Mouse (Mus musculus) E14TG2a.4 (cell line): ENCODE results near the gene Emsy.

Experiments
- H3K27me3 ChIP-seq: 2 replicates; pipeline ENCODE4 v1.6.1; 2014; ENCODE audit warnings: low read length, control low read depth; ENCODE audit not compliant: insufficient read depth
- H3K36me3 ChIP-seq: 2 replicates; pipeline ENCODE4 v1.6.1; 2014; ENCODE audit warnings: low read length, control low read depth; ENCODE audit not compliant: insufficient read depth
- H3K4me1 ChIP-seq: replicated peaks from 2 replicates; pipeline ENCODE4 v1.6.1; 2014; ENCODE audit warnings: low read depth, low read length, control low read depth
- H3K4me3 ChIP-seq: replicated peaks from 2 replicates; pipeline ENCODE4 v1.5.1; 2014; ENCODE audit warnings: mild to moderate bottlenecking, low read length
- H3K9me3 ChIP-seq: 2 replicates; pipeline ENCODE4 v1.6.1; 2014; ENCODE audit warnings: low read length, control low read depth
- CTCF ChIP-seq: conservative IDR thresholded peaks from 2 replicates; pipeline ENCODE4 v1.5.1; 2014; ENCODE audit warnings: low read length
- NANOG ChIP-seq: IDR thresholded peaks from 2 replicates; pipeline ENCODE4 v1.6.1; 2014; ENCODE audit warnings: borderline replicate concordance, low read length, mixed read lengths
- POU5F1 ChIP-seq: IDR thresholded peaks from 2 replicates; pipeline ENCODE4 v1.6.1; 2014; ENCODE audit warnings: low read length, borderline replicate concordance

Emsy gene

DNA sequence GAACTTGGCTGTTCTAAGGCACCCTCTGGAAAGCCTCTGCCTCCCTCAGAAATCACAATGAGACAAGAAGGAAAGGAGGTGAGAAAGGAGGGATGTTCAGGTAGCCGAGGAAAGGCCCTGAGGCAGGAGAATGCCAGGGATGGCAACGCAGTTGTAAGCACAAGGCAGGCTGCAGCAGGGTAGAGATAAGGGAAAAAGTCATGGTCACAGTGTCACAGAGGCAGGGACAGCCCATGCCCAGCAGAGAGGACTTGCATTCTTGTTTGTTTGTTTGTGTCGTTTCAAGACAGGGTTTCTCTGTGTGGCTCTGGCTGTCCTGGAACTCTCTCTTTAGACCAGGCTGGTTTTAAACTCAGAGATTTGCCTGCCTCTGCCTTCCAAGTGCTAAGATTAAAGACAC, 105.5 kb downstream of the Emsy start:
- no peaks in the 10 kb centered on the region for H3K36me3 ChIP-seq
- TF ChIP-seq CTCF (no peak), POU5F1 (no peak), NANOG (no peak)
- no peak overlapping the region for H3K4me3 ChIP-seq
- H3K9me3 ChIP-seq: no peaks in the 10 kb centered on the region
- peaks cover 18% of the 10 kb centered on the region for H3K4me1 ChIP-seq
- H3K27me3 ChIP-seq: peaks cover 3% of the 10 kb centered on the region; the same call in 1 of the 2 replicates

DNA sequence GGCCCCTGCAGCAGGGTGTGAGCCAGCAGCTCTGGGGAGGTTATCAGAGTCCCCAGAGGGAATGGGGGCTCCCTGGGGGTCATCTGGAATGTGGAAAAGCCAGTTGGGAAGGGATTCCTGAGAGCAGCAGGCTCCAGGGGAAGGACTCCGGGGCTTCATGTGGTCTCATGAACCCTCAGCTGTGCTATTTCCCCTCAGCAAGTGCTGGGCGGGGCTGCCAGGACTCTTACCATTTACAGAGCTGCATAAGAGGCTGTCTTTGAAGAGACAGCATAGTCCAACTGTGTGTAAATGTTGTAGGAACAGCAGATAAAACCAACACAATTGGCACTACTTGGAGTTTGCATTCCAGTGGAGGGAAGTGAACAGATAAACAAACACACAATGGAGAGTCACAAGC, 106.0 kb downstream of the Emsy start:
- Histone ChIP-seq H3K27me3 (peaks cover 3% of the 10 kb centered on the region; the same call in 1 of the 2 replicates), H3K36me3 (no peaks in the 10 kb centered on the region), H3K9me3 (no peaks in the 10 kb centered on the region), H3K4me1 (peaks cover 18% of the 10 kb centered on the region), H3K4me3 (no peak overlapping the region)
- TF ChIP-seq CTCF: no peak
- TF ChIP-seq POU5F1: no peak
- TF ChIP-seq NANOG: no peak

DNA sequence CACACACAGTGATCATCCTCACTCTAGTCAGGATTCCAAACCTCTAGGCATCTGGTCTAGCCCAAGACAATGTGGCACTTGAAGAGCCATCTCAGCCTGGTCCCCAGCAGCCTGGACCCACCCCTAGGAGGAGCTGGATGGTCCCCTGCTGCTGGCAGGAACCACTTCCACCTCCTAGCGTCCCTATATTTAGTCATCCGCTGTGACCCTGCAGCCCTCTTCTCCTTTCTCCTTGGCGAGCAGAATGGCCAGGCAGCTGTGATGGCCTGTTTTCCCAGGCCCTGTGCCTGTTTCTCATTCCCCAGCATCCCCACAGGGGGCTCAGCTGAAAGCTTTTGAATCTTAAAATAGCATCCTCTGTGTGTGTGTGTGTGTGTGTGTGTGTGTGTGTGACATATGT, 107.7 kb downstream of the Emsy start:
- Histone ChIP-seq H3K9me3 (no peaks in the 10 kb centered on the region), H3K4me3 (no peak overlapping the region), H3K4me1 (peaks cover 31% of the 10 kb centered on the region), H3K27me3 (peaks cover 3% of the 10 kb centered on the region; the same call in 1 of the 2 replicates), H3K36me3 (no peaks in the 10 kb centered on the region)
- TF ChIP-seq POU5F1: no peak
- no peak for TF ChIP-seq NANOG
- no peak for TF ChIP-seq CTCF

DNA sequence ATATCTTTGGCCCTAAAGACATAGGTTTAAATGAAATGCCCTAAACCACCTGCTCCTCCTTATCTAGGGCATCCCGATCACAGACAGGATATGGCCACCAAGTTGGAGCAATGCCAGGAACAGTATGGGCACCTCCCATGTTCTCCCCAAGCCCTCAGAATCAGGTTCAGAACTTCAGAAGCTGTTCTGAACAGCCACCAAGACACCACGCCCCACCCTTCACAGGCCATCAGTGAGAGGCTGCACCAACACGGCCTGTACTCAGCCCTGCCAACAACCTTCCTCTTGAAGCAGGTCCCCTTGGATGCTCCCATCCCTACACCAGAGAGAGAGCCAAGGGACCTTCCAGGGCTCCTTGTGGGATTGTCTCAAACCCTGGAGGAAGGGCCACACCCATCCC, 112.0 kb downstream of the Emsy start:
- no peak overlapping the region for H3K4me3 ChIP-seq
- H3K27me3 ChIP-seq: peaks cover 3% of the 10 kb centered on the region; the same call in 1 of the 2 replicates
- H3K36me3 ChIP-seq: no peaks in the 10 kb centered on the region
- no peaks in the 10 kb centered on the region for H3K9me3 ChIP-seq
- no peak for TF ChIP-seq NANOG
- TF ChIP-seq CTCF: no peak
- no peak for TF ChIP-seq POU5F1
- H3K4me1 ChIP-seq: peaks cover 19% of the 10 kb centered on the region

DNA sequence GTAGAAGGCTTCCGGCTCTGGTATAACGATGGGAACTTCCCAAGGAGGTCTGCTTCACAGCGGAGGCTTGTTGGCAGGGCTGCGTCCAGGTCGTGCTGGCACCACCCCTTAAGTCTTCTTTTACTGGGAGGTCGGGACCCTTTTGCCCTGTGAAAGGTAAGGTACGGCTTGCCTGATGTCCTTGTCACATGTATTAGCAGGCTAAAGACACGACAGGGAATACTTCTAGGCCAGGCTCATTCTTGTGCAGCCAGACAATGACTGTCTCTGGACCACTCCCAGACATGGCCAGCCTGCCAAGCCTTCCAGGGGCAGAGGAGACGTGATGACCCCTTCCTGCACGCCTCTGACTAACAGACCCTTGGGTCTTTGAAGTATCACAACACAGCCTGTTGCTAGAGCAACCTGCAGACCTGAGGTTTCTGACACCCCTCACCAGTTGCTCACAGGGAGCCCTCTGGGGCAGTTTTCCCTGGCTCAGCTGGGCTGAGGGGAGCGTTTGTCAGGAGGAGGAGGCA, 112.7 kb downstream of the Emsy start:
- no peak overlapping the region for H3K4me3 ChIP-seq
- no peaks in the 10 kb centered on the region for H3K36me3 ChIP-seq
- peaks cover 19% of the 10 kb centered on the region for H3K4me1 ChIP-seq
- H3K27me3 ChIP-seq: peaks cover 3% of the 10 kb centered on the region; the same call in 1 of the 2 replicates
- TF ChIP-seq CTCF (no peak), NANOG (no peak), POU5F1 (no peak)
- no peaks in the 10 kb centered on the region for H3K9me3 ChIP-seq

DNA sequence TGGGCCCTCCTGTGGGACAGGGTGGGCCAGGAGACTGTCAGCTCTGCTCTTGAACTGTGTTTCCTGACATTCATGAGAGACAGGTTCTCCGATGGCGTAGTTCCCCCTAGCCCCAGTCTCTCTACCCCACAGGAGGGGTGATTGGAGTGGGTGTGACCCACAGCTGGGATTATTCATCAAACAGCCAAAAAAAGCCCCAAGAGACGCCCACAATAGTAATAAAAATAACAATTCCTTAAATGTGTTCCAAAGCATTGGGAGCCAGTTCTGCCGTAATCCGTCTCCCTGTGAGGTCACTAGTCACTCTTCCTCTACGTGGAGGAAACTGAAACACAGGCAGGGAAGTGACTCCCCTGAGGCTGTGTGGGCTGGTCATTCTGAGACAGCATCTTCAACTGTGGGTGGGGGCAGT, 113.8 kb downstream of the Emsy start:
- Histone ChIP-seq H3K36me3 (no peaks in the 10 kb centered on the region), H3K4me3 (no peak overlapping the region), H3K27me3 (no peaks in the 10 kb centered on the region), H3K9me3 (no peaks in the 10 kb centered on the region), H3K4me1 (peaks cover 19% of the 10 kb centered on the region)
- TF ChIP-seq NANOG (no peak), CTCF (no peak), POU5F1 (no peak)

DNA sequence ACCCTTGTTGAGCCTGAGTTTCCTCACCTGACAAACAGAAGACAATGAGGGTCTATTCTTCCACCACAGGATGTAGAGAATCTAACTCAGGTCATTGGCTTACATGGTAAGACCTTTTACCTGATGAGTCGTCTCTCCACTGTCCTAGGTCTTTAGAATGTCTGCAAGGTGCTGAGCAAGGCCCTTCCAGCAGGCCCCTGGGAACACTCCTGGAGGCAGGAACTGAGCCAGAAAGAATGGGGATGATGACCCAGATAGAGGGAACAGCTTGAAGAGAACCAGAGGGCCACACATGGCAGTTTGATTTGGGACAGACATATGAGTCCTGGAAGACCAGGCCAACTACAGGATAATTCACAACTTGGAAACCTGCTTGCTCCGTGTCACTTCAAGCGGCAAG, 114.3 kb downstream of the Emsy start:
- no peak overlapping the region for H3K4me3 ChIP-seq
- H3K4me1 ChIP-seq: peaks cover 19% of the 10 kb centered on the region
- H3K27me3 ChIP-seq: 0 out of 2 replicates have a peak, but pooled peaks cover under 1% of the 10 kb centered on the region
- no peaks in the 10 kb centered on the region for H3K9me3 ChIP-seq
- TF ChIP-seq POU5F1 (no peak), NANOG (no peak), CTCF (no peak)
- no peaks in the 10 kb centered on the region for H3K36me3 ChIP-seq

DNA sequence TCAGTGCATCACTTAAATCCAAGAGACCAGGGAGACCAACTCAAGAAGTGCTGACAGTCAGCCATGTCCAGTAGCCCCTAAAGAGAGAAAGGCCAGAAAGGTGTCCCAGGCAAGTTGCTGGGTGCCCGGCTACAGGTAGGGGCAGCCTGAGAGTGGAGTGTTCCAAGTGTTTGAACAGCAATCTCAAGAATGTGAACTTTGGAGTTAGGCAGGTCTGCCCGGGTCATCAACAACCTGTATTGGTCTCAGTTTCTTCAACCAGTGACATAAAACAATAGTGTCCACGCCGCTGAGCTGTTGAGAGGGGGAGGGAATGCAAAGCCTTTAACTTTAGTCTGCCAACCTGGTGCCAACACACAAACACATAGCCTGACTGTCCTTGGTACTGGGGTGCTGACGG, 115.0 kb downstream of the Emsy start:
- no peaks in the 10 kb centered on the region for H3K9me3 ChIP-seq
- TF ChIP-seq NANOG (no peak), CTCF (no peak), POU5F1 (no peak)
- no peak overlapping the region for H3K4me3 ChIP-seq
- H3K4me1 ChIP-seq: peaks cover 19% of the 10 kb centered on the region
- H3K36me3 ChIP-seq: no peaks in the 10 kb centered on the region
- H3K27me3 ChIP-seq: peaks cover 7% of the 10 kb centered on the region; the same call in 1 of the 2 replicates

DNA sequence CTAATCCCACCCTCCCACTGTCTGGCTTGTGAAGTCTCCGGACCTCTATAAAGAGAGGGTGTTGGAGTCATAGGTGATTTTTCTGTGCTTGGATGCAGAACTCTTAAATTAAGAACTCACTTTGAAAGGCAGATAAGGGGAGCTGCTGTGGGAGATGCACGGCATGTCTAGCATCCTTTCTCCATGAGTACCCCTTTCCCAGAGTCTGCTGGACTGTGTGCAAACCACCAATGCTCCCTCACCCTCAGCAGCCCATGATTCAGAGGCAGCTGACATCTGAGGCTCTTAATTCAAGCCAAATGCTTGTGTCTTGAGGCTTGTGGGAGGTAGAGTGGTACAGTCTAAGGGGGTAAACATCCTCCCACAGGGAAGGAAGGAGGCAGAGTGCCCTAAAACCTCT, 115.7 kb downstream of the Emsy start:
- Histone ChIP-seq H3K36me3 (no peaks in the 10 kb centered on the region), H3K9me3 (no peaks in the 10 kb centered on the region)
- no peak for TF ChIP-seq NANOG
- TF ChIP-seq CTCF: no peak
- no peak for TF ChIP-seq POU5F1

More for the DNA sequence above, 115.7 kb downstream of the Emsy start:
- H3K4me3 ChIP-seq: no peak overlapping the region
- H3K27me3 ChIP-seq: peaks cover 13% of the 10 kb centered on the region; the same call in 1 of the 2 replicates
- H3K4me1 ChIP-seq: peaks cover 19% of the 10 kb centered on the region
